Mouse (Mus musculus): Measurements from ENCODE around the gene Pnp. TPM values are rescaled to one million over a fixed set of nuclear protein-coding genes. Genes with fewer than 3 reads are reported as not detected.
"Not testable (repeated sequence)": the region's sequence is repeated elsewhere in the genome, so short reads cannot be mapped to it uniquely, and the experiment has no call there.

Gene Pnp
- polyA plus RNA-seq, 1 experiment from 2014 or later = 38.6 TPM

DNA sequence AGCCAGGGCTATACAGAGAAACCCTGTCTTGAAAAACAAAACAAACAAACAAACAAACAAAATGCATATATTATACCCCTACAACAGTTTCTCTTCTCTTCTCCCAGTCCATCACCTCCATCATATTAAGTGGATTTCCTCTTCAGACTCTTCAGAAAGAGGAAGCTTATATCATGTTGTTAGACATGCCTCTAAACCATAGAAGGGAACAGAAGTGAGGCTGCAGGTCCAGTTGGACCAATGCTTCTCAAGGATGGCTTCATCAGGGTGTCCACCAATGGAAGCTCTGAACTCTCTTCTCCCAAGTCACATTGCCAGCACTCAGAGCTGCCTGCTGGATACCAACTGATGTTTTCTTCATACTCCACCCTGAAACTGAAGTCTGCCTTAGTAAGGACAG is 25.6 kb upstream of the Pnp start:
- H3K27ac ChIP-seq; H3K9ac ChIP-seq; H3K4me3 ChIP-seq; H3K27me3 ChIP-seq (replicated peaks); ATAC-seq (ENCODE audit: low FRiP score, low read depth); H3K36me3 ChIP-seq; H3K4me1 ChIP-seq; H3K9me3 ChIP-seq; H3K4me2 ChIP-seq (replicated peaks): not testable (repeated sequence)

- H3K4me3 ChIP-seq = no peak overlapping the region
- H3K36me3 ChIP-seq = peaks cover 15% of the 10 kb centered on the region
- H3K27me3 ChIP-seq (replicated peaks) = no peaks in the 10 kb centered on the region
- peaks cover 3% of the 10 kb centered on the region; the same call in 1 of the 2 replicates for H3K4me1 ChIP-seq
- WGBS = 82% methylated on average over 4 of the region's 4 CpGs
- H3K9ac ChIP-seq = no peak overlapping the region
- H3K9me3 ChIP-seq = no peaks in the 10 kb centered on the region
- no peak overlapping the region for H3K27ac ChIP-seq
- no peak for ATAC-seq (ENCODE audit: low FRiP score, low read depth)
- no peak overlapping the region for H3K4me2 ChIP-seq (replicated peaks)
Measured at GRCm38 (mm10) chr14:50908126-50908525, 22.8 kb upstream of the Pnp start.

DNA sequence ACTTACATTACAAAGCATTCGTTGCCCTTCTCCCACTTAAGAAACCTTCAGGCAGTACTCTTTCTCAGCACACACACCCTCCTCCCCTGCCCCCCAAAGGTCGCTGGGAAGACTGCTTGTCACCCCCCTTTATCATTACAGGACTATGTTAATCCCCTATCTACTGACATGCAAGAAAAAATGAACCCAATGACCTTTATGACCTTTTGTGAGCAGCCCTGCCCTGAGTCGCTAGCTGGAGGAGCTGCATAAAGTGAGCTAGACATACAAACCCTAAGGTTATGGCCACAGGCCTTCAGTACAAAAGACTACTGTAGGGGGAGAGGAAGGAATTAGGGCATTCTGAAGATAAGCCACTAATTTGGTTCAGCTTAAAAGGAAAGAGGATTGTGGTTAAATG is 19.5 kb upstream of the Pnp start:
- no peak overlapping the region for H3K4me2 ChIP-seq (replicated peaks)
- H3K36me3 ChIP-seq = peaks cover 44% of the 10 kb centered on the region
- no peak overlapping the region for H3K4me3 ChIP-seq
- ATAC-seq (ENCODE audit: low FRiP score, low read depth) = no peak
- H3K9ac ChIP-seq = no peak overlapping the region
- H3K27me3 ChIP-seq (replicated peaks) = no peaks in the 10 kb centered on the region
- H3K4me1 ChIP-seq = no peaks in the 10 kb centered on the region
- WGBS = 61% methylated on average over 3 of the region's 3 CpGs
- no peaks in the 10 kb centered on the region for H3K9me3 ChIP-seq
- no peak overlapping the region for H3K27ac ChIP-seq

DNA sequence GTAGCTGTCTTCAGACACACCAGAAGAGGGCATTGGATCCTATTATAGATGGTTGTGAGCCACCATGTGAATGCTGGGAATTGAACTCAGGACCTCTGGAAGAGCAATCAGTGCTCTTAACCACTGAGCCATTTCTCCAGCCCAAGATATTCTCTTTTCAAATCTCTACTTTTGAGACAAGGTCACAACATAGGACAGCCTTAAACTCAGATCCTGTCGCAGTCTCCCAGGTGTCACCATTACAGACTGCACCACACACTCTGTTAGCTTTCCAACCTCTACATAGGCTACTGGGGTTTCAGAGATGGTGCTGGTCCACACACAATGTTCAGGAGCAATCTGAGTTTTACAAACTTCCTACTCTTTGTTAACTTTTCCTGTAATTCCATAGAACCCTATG is 7.4 kb upstream of the Pnp start:
- peak overlapping the region; percentile 78 for H3K4me2 ChIP-seq (replicated peaks)
- not testable (repeated sequence) for ATAC-seq (ENCODE audit: low FRiP score, low read depth); H3K9me3 ChIP-seq; H3K27me3 ChIP-seq (replicated peaks); H3K27ac ChIP-seq
- peak overlapping the region; percentile 77 for H3K4me3 ChIP-seq
- peaks cover 33% of the 10 kb centered on the region for H3K36me3 ChIP-seq
- WGBS = 78% methylated on average over 1 of the region's 1 CpGs
- peaks cover 20% of the 10 kb centered on the region for H3K4me1 ChIP-seq
- H3K9ac ChIP-seq = peak overlapping the region; percentile 83; the same call in 1 of the 2 replicates

GRCm38 (mm10) chr14:50924281-50925064 is 6.4 kb upstream of the Pnp start, which contains the start of the genes Osgep and Apex1:
Gene Osgep (minus strand): TSS chr14:50924893.
Gene Apex1 (plus strand): TSS chr14:50924968.
- H3K4me1 ChIP-seq = peaks cover 20% of the 10 kb centered on the region
- H3K4me3 ChIP-seq = peak within 1 kb of the TSS; percentile 77
- H3K4me2 ChIP-seq (replicated peaks) = peak within 1 kb of the TSS; percentile 78
- H3K9me3 ChIP-seq = no peaks in the 10 kb centered on the region
- peak within 1 kb of the TSS; percentile 77 for H3K27ac ChIP-seq
- peak; percentile 94 for ATAC-seq (ENCODE audit: low FRiP score, low read depth)
- under 1% methylated on average over 57 of the region's 57 CpGs for WGBS
- H3K36me3 ChIP-seq = peaks cover 38% of the 10 kb centered on the region
- no peaks in the 10 kb centered on the region for H3K27me3 ChIP-seq (replicated peaks)
- H3K9ac ChIP-seq = peak within 1 kb of the TSS; percentile 83

- no peaks in the 10 kb centered on the region for H3K27me3 ChIP-seq (replicated peaks)
- H3K27ac ChIP-seq = peak overlapping the region; percentile 77
- H3K36me3 ChIP-seq = peaks cover 34% of the 10 kb centered on the region
- no peaks in the 10 kb centered on the region for H3K9me3 ChIP-seq
- peak overlapping the region; percentile 78 for H3K4me2 ChIP-seq (replicated peaks)
- peak overlapping the region; percentile 77 for H3K4me3 ChIP-seq
- peak overlapping the region; percentile 83 for H3K9ac ChIP-seq
- WGBS = 2% methylated on average over 38 of the region's 38 CpGs
- peak; percentile 39 for ATAC-seq (ENCODE audit: low FRiP score, low read depth)
- peaks cover 27% of the 10 kb centered on the region for H3K4me1 ChIP-seq
Measured at GRCm38 (mm10) chr14:50925111-50925920, 5.6 kb upstream of the Pnp start.

DNA sequence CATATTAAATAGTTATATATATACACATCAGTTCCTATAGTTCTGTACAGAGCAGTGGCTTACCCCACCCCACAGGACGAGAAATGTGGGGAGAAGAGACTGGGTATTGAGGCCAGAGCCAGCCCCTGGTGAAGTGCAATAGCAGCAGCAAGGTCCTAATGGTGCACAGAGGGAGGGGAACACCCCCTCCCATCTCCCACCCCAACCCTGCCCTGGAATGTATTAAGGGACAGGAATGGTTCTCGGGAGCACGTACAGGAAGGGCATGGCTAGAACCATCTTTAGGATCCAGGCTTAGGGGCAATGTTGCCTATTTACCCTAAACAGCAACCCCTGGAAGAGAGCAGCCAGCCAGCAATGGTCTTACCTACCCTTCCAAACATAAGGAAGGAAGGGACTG is 3.5 kb upstream of the Pnp start:
- H3K9ac ChIP-seq = no peak overlapping the region

DNA sequence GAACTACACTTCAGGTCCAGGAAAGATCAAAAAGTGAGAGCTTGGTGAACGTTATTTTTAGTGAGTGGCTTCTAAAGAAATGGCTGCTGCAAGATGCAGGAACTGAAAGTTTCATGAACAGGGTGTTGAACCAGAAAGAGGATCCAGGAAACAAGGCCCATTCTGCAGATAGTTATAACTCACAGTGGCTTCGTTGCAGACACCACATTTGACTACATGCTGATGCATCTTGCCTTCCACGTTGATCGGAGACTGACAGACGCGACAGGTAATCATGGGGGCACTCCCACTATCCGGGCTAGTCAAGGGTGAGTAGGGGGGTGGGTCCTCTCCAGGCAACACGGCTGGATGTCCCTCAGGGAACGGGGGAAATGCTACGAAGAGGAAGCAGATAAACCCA is 931 bp upstream of the Pnp start:
- Histone ChIP-seq H3K9me3 (no peaks in the 10 kb centered on the region), H3K4me1 (peaks cover 18% of the 10 kb centered on the region), H3K36me3 (peaks cover 34% of the 10 kb centered on the region), H3K4me3 (peak overlapping the region; percentile 95), H3K9ac (peak overlapping the region; percentile 94), H3K27me3 (replicated peaks) (no peaks in the 10 kb centered on the region), H3K27ac (no peak overlapping the region), H3K4me2 (replicated peaks) (peak overlapping the region; percentile 86)
- ATAC-seq (ENCODE audit: low FRiP score, low read depth) = no peak
- WGBS = 19% methylated on average over 10 of the region's 10 CpGs

More for the DNA sequence above, 3.5 kb upstream of the Pnp start:
- no peaks in the 10 kb centered on the region for H3K9me3 ChIP-seq
- H3K27ac ChIP-seq = no peak overlapping the region; the same call in 1 of the 2 replicates
- no peak overlapping the region for H3K4me3 ChIP-seq
- H3K4me2 ChIP-seq (replicated peaks) = no peak overlapping the region
- H3K36me3 ChIP-seq = peaks cover 34% of the 10 kb centered on the region
- 69% methylated on average over 3 of the region's 3 CpGs for whole genome bisulfite sequencing
- peaks cover 27% of the 10 kb centered on the region for H3K4me1 ChIP-seq
- ATAC-seq (ENCODE audit: low FRiP score, low read depth) = no peak
- H3K27me3 ChIP-seq (replicated peaks) = no peaks in the 10 kb centered on the region

DNA sequence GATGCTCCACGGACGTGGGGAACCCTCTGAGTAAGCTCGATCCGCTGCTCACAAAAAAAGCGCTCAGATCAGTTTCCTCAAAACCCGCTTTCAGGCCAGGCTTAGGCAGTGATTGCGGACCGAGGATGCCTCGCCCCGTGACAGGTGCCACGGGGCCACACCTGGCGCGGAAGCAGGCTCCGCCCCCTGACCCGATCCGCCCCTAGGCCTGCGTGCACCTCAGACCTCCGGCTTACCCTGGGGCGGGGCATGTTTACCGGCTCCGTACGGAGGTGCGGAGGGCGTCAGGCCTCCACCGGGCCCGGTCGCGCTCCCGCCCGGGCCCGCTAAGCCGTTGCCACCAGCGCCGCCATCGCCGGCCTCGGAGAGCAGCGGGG is 517 bp upstream of the Pnp start:
- Histone ChIP-seq H3K4me3 (peak overlapping the region; percentile 95), H3K4me2 (replicated peaks) (peak overlapping the region; percentile 86)

GRCm38 (mm10) chr14:50931493-50932020 is 675 bp downstream of the Pnp start:
- 15% methylated on average over 12 of the region's 12 CpGs for WGBS
- peaks cover 7% of the 10 kb centered on the region for H3K4me1 ChIP-seq
- peak overlapping the region; percentile 86 for H3K4me2 ChIP-seq (replicated peaks)
- H3K27me3 ChIP-seq (replicated peaks) = no peaks in the 10 kb centered on the region
- no peaks in the 10 kb centered on the region for H3K9me3 ChIP-seq
- H3K4me3 ChIP-seq = peak overlapping the region; percentile 95
- H3K27ac ChIP-seq = peak overlapping the region; percentile 68; the same call in 1 of the 2 replicates
- ATAC-seq (ENCODE audit: low FRiP score, low read depth) = no peak
- peak overlapping the region; percentile 59 for H3K9ac ChIP-seq
- peaks cover 29% of the 10 kb centered on the region for H3K36me3 ChIP-seq

More for the DNA sequence above, 517 bp upstream of the Pnp start:
- 1% methylated on average over 38 of the region's 38 CpGs for WGBS
- H3K4me1 ChIP-seq = peaks cover 18% of the 10 kb centered on the region
- peaks cover 34% of the 10 kb centered on the region for H3K36me3 ChIP-seq
- H3K9ac ChIP-seq = peak overlapping the region; percentile 94
- ATAC-seq (ENCODE audit: low FRiP score, low read depth) = peak; percentile 55
- H3K27me3 ChIP-seq (replicated peaks) = no peaks in the 10 kb centered on the region
- H3K27ac ChIP-seq = peak overlapping the region; percentile 64; the same call in 1 of the 2 replicates
- no peaks in the 10 kb centered on the region for H3K9me3 ChIP-seq

DNA sequence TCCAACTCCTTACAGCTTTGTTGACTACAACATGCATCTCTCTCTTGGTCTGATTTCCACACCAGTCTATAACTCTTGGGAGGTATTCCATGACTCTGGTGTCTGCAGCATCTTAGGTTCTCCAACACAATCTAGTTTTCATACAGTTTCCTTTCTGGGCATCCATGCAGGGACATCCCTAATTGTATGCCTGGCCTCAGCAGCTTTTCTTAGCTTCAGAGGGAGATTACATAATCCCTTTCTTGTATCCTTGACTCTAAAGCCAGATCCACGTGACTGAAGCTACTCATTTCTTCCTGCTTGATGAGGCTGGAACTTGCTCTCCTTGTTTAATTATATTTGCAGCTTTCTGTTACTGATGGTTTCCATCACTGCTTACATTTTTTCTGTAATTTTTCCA is 5.8 kb downstream of the Pnp start:
- Histone ChIP-seq H3K36me3 (no peaks in the 10 kb centered on the region), H3K27me3 (replicated peaks) (no peaks in the 10 kb centered on the region), H3K4me1 (no peaks in the 10 kb centered on the region; the same call in 1 of the 2 replicates), H3K4me2 (replicated peaks) (no peak overlapping the region), H3K4me3 (no peak overlapping the region), H3K9me3 (no peaks in the 10 kb centered on the region), H3K9ac (no peak overlapping the region), H3K27ac (no peak overlapping the region)
- 63% methylated on average over 1 of the region's 1 CpGs for WGBS
- ATAC-seq (ENCODE audit: low FRiP score, low read depth) = no peak
